Comparison of ENCODE assay signal across 30 mouse cellular contexts in the genomic region with DNA sequence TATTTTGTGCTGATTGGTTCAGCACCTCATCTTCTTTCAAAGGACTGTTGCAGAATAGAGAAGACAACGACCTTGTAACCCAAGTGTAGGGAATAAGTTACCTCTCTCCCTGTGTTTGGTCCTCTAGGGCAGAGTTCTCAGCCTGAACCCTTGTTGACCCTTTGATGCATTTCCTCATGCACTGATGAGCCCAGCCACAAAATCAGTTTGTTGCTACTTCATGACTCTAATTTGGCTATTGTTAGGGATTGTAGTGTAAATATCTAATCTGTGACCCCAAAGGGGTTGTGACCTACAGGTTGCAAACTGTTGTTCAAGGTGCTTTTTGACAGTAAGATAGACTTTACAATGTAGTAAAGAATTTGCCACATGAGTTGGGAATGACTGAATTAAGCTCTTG.
"Had no signal": no experiment of that assay in that cellular context is flagged by ENCODE, and none has a peak within 500 bp of the region (broad histone marks: within the 10 kb centered on the region; RNA-seq: fewer than 3 reads in every experiment).

No protein-coding gene starts in this region.

- H3K9ac ChIP-seq: limb, embryonic 12.5 days; limb, embryonic 13.5 days; limb, embryonic 15.5 days; liver, embryonic 12.5 days; liver, embryonic 13.5 days; liver, embryonic 14.5 days; liver, embryonic 15.5 days; liver, postnatal 0 days; lung, embryonic 14.5 days; lung, embryonic 15.5 days; midbrain, embryonic 12.5 days; midbrain, embryonic 13.5 days; midbrain, embryonic 15.5 days; neural tube, embryonic 12.5 days had no signal

- ATAC-seq: liver, embryonic 12.5 days; liver, postnatal 0 days; lung, postnatal 0 days; midbrain, embryonic 13.5 days; midbrain, embryonic 15.5 days; midbrain, embryonic 16.5 days had no signal

- DNase-seq: left cerebral cortex, postnatal 4 days; liver, embryonic 13.5 days; liver, postnatal 0 days; lung, adult 18-20 months; lung, adult 2 months; lung, embryonic 14.5 days; lung, postnatal 10 days; lung, postnatal 14 days; lung, postnatal 36 days; lung, postnatal 4 days had no signal

- H3K4me1 ChIP-seq: limb, embryonic 10.5 days; limb, embryonic 12.5 days; limb, embryonic 13.5 days; liver, embryonic 12.5 days; liver, embryonic 13.5 days; liver, embryonic 15.5 days; lung, embryonic 15.5 days; midbrain, embryonic 10.5 days; midbrain, embryonic 12.5 days; midbrain, embryonic 13.5 days; midbrain, embryonic 15.5 days; neural tube, embryonic 12.5 days had no signal

- H3K27ac ChIP-seq: left cerebral cortex, adult 2 months; limb, embryonic 10.5 days; limb, embryonic 12.5 days; limb, embryonic 13.5 days; limb, embryonic 15.5 days; liver, embryonic 12.5 days; liver, embryonic 13.5 days; liver, embryonic 14.5 days; liver, embryonic 15.5 days; lung, embryonic 15.5 days; macrophage; midbrain, embryonic 10.5 days; midbrain, embryonic 12.5 days; midbrain, embryonic 13.5 days; midbrain, embryonic 15.5 days; neural tube, embryonic 12.5 days had no signal

- H3K36me3 ChIP-seq: midbrain, embryonic 13.5 days; midbrain, embryonic 15.5 days had no signal

- H3K4me2 ChIP-seq: limb, embryonic 12.5 days; limb, embryonic 13.5 days; limb, embryonic 15.5 days; liver, embryonic 11.5 days; liver, embryonic 12.5 days; liver, embryonic 13.5 days; liver, embryonic 15.5 days; lung, embryonic 14.5 days; lung, embryonic 15.5 days; midbrain, embryonic 12.5 days; midbrain, embryonic 13.5 days; midbrain, embryonic 15.5 days; neural tube, embryonic 12.5 days had no signal

- H3K27me3 ChIP-seq: limb, embryonic 12.5 days; limb, embryonic 13.5 days; limb, embryonic 15.5 days; liver, embryonic 12.5 days; liver, embryonic 13.5 days; liver, embryonic 15.5 days; lung, embryonic 15.5 days; megakaryocyte, embryonic 14.5 days; midbrain, embryonic 12.5 days; midbrain, embryonic 13.5 days; midbrain, embryonic 15.5 days; neural tube, embryonic 12.5 days had no signal

- H3K9me3 ChIP-seq: limb, embryonic 10.5 days; limb, embryonic 12.5 days; limb, embryonic 13.5 days; limb, embryonic 15.5 days; liver, embryonic 12.5 days; liver, embryonic 13.5 days; liver, embryonic 15.5 days; lung, embryonic 15.5 days; megakaryocyte, embryonic 14.5 days; midbrain, embryonic 10.5 days; midbrain, embryonic 12.5 days; midbrain, embryonic 13.5 days; midbrain, embryonic 15.5 days; neural tube, embryonic 12.5 days had no signal

- H3K4me3 ChIP-seq: left cerebral cortex, adult 2 months; limb, embryonic 10.5 days; limb, embryonic 12.5 days; limb, embryonic 13.5 days; limb, embryonic 15.5 days; liver, embryonic 12.5 days; liver, embryonic 13.5 days; liver, embryonic 15.5 days; lung, embryonic 15.5 days; megakaryocyte, embryonic 14.5 days; midbrain, embryonic 10.5 days; midbrain, embryonic 12.5 days; midbrain, embryonic 13.5 days; midbrain, embryonic 15.5 days; myocyte; neural tube, embryonic 12.5 days had no signal
